In the genomic region with DNA sequence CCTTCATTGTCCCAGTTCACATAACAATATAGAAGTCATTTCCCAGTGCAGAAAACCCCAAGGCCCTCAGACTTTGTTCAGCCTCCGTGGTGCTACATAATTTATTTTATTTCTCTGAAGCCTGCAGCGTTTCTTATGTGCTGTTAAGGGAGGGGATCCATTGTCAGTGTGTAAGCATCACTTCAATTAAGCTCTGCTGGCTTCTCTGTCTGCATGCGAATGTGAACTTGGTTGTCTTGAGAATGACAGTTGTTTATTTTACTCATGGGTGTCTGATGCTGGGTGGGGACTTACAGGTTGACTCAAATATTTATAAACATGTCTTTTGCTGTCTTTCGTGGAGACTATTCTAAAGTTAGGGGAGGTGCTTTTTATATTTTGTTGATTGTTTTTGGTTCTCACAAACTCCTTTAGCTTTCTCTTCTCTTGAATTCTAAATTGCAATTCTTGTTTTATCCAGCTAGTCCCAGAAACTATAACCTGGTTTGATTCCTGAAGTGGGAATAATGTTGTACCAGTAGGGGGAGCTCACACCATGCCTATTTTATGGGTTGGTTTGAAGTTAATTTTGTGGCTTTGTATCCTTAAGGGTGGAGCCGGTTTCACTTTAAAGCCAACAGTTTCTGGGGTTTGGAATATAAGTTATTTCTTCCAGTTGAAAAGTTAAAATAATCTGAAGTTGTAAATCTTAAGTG, we compare ENCODE assay signal across 8 mouse cellular contexts.
DNase-seq lines count a peak whose midpoint lies in the region; ATAC-seq lines count a peak whose summit lies in the region.

No protein-coding gene starts in this region.

- DNase-seq in A20 (ENCODE audit: low read depth, low spot score) (peak; percentile 49), NIH3T3 (ENCODE audit: low read depth) (peak; percentile 94)
- peak; percentile 81 to 87 for DNase-seq in cerebellum, postnatal 14 days
- DNase-seq in frontal cortex, postnatal 10 days (ENCODE audit: low spot score in 2 of 2) = peak; percentile 34 to 42
- DNase-seq in left cerebral cortex, adult 9 months (ENCODE audit: low spot score in 2 of 2) = peak; percentile 42 to 85
- DNase-seq in neural tube, embryonic 10.5 days (ENCODE audit: extremely low spot score, low spot score) = peak; percentile 35

- ATAC-seq in inflammation-experienced regulatory T-cells, adult 6 months = peak; percentile 32
- no peak for ATAC-seq in monocyte, adult 5-6 weeks (replicated peaks; ENCODE audit: insufficient number of reproducible peaks, low FRiP score, low TSS enrichment, poor library complexity, severe bottlenecking)

Comparison
In these comparisons a context has a peak if more than half of its experiments do, and no peak if none do; other contexts are left out.
1. DNase-seq: peak in every context shown above with its lines; median percentile 94 in NIH3T3; 84 in cerebellum, postnatal 14 days; 64 in left cerebral cortex, adult 9 months; 49 in A20; 38 in frontal cortex, postnatal 10 days; 35 in neural tube, embryonic 10.5 days.